Mouse (Mus musculus) brown adipose tissue, adult 24 weeks (tissue): Measurements from ENCODE around the gene Lrrc1. TPM values are rescaled to one million over a fixed set of nuclear protein-coding genes. Genes with fewer than 3 reads are reported as not detected.
A peak's percentile ranks its signal among the peaks of the same experiment; 100 is the strongest.

Experiments
- H3K27ac ChIP-seq: fragments of 200-500 bp; replicated peaks from 2 replicates; pipeline ENCODE4 v1.5.1; 2012; ENCODE audit warnings: low read depth, mild to moderate bottlenecking, low read length
- H3K4me1 ChIP-seq: fragments of 200-500 bp; 2 replicates; pipeline ENCODE4 v1.6.1; 2012; ENCODE audit warnings: low read length, mixed read lengths; ENCODE audit not compliant: control insufficient read depth, insufficient read depth, insufficient read length
- H3K4me3 ChIP-seq: fragments of 200-500 bp; 2 replicates; pipeline ENCODE4 v1.5.1; 2012; ENCODE audit warnings: low read depth, mild to moderate bottlenecking, low read length, moderate library complexity; ENCODE audit not compliant: insufficient read depth
- polyA plus RNA-seq: library from polyadenylated mRNA; stranded (reverse); fragments of >200 nt; gene quantifications from 2 replicates; pipeline ENCODE4 v1.2.4, GENCODE M21; 2012; ENCODE audit not compliant: missing spikeins, insufficient read depth, insufficient read length

Lrrc1 gene
- polyA plus RNA-seq, 1 experiment: 1.6 TPM

GRCm38 (mm10) chr9:77439371-77439770, 105.3 kb downstream of the Lrrc1 start:
- H3K27ac ChIP-seq: peak overlapping the region; percentile 88
- peak overlapping the region; percentile 26 for H3K4me3 ChIP-seq
- H3K4me1 ChIP-seq: no peaks in the 10 kb centered on the region

GRCm38 (mm10) chr9:77438836-77439271, 105.8 kb downstream of the Lrrc1 start:
- Histone ChIP-seq H3K4me3 (peak overlapping the region; percentile 26), H3K4me1 (no peaks in the 10 kb centered on the region), H3K27ac (peak overlapping the region; percentile 88)

GRCm38 (mm10) chr9:77437131-77437530, 107.5 kb downstream of the Lrrc1 start:
- Histone ChIP-seq H3K4me1 (no peaks in the 10 kb centered on the region), H3K4me3 (no peak overlapping the region)

GRCm38 (mm10) chr9:77434965-77435364, 109.7 kb downstream of the Lrrc1 start:
- peaks cover 2% of the 10 kb centered on the region; the same call in 1 of the 2 replicates for H3K4me1 ChIP-seq
- no peak overlapping the region for H3K27ac ChIP-seq
- no peak overlapping the region for H3K4me3 ChIP-seq

More at GRCm38 (mm10) chr9:77437131-77437530, 107.5 kb downstream of the Lrrc1 start:
- H3K27ac ChIP-seq: no peak overlapping the region

- no peak overlapping the region for H3K4me3 ChIP-seq
- H3K27ac ChIP-seq: 0 out of 2 replicates have a peak overlapping the region, but pooled peaks have one; percentile 8
- H3K4me1 ChIP-seq: peaks cover 2% of the 10 kb centered on the region; the same call in 1 of the 2 replicates
Measured at GRCm38 (mm10) chr9:77433476-77433875, 111.2 kb downstream of the Lrrc1 start.

GRCm38 (mm10) chr9:77432030-77432429, 112.6 kb downstream of the Lrrc1 start:
- no peak overlapping the region for H3K27ac ChIP-seq
- H3K4me3 ChIP-seq: no peak overlapping the region
- H3K4me1 ChIP-seq: peaks cover 2% of the 10 kb centered on the region; the same call in 1 of the 2 replicates

GRCm38 (mm10) chr9:77430413-77431087, 114.1 kb downstream of the Lrrc1 start:
- H3K4me3 ChIP-seq: no peak overlapping the region
- H3K27ac ChIP-seq: no peak overlapping the region
- peaks cover 2% of the 10 kb centered on the region; the same call in 1 of the 2 replicates for H3K4me1 ChIP-seq

- Histone ChIP-seq H3K4me1 (peaks cover 2% of the 10 kb centered on the region; the same call in 1 of the 2 replicates), H3K27ac (no peak overlapping the region), H3K4me3 (no peak overlapping the region)
Measured at GRCm38 (mm10) chr9:77429230-77430015, 115.2 kb downstream of the Lrrc1 start.

- H3K4me3 ChIP-seq: no peak overlapping the region
- peaks cover 2% of the 10 kb centered on the region; the same call in 1 of the 2 replicates for H3K4me1 ChIP-seq
- H3K27ac ChIP-seq: no peak overlapping the region
Measured at GRCm38 (mm10) chr9:77428748-77429140, 115.9 kb downstream of the Lrrc1 start.

- Histone ChIP-seq H3K4me1 (peaks cover 2% of the 10 kb centered on the region; the same call in 1 of the 2 replicates), H3K4me3 (no peak overlapping the region), H3K27ac (no peak overlapping the region)
Measured at GRCm38 (mm10) chr9:77428115-77428747, 116.4 kb downstream of the Lrrc1 start.

GRCm38 (mm10) chr9:77427292-77428114, 117.2 kb downstream of the Lrrc1 start:
- H3K4me3 ChIP-seq: peak overlapping the region; percentile 46

GRCm38 (mm10) chr9:77426110-77426509, 118.6 kb downstream of the Lrrc1 start:
- Histone ChIP-seq H3K4me3 (no peak overlapping the region), H3K4me1 (peaks cover 2% of the 10 kb centered on the region; the same call in 1 of the 2 replicates), H3K27ac (no peak overlapping the region)

More at GRCm38 (mm10) chr9:77427292-77428114, 117.2 kb downstream of the Lrrc1 start:
- no peak overlapping the region for H3K27ac ChIP-seq
- H3K4me1 ChIP-seq: peaks cover 2% of the 10 kb centered on the region; the same call in 1 of the 2 replicates

GRCm38 (mm10) chr9:77425553-77425952, 119.1 kb downstream of the Lrrc1 start:
- H3K4me1 ChIP-seq: peaks cover 2% of the 10 kb centered on the region; the same call in 1 of the 2 replicates
- no peak overlapping the region for H3K4me3 ChIP-seq
- H3K27ac ChIP-seq: no peak overlapping the region

GRCm38 (mm10) chr9:77420200-77420585, 124.5 kb downstream of the Lrrc1 start:
- no peak overlapping the region for H3K27ac ChIP-seq

More at GRCm38 (mm10) chr9:77420200-77420585, 124.5 kb downstream of the Lrrc1 start:
- no peak overlapping the region for H3K4me3 ChIP-seq
- no peaks in the 10 kb centered on the region for H3K4me1 ChIP-seq
